Mouse (Mus musculus) brain, embryonic 14.5 days (tissue): ENCODE data around the gene Slc13a4.

Source experiments
- CTCF ChIP-seq: fragments of 200-500 bp; IDR thresholded peaks from 2 replicates; pipeline ENCODE4 v1.5.1; 2012; ENCODE audit warnings: inconsistent platforms, mild to moderate bottlenecking, moderate library complexity, borderline replicate concordance; ENCODE audit not compliant: insufficient read depth, insufficient read length; ENCODE audit errors: extremely low read depth
- POLR2A ChIP-seq: fragments of 200-500 bp; IDR thresholded peaks from 2 replicates; pipeline ENCODE4 v1.6.1; 2012; ENCODE audit warnings: mild to moderate bottlenecking, inconsistent platforms, borderline replicate concordance; ENCODE audit not compliant: poor library complexity, insufficient read depth, insufficient read length, severe bottlenecking; ENCODE audit errors: extremely low read depth

- TF ChIP-seq CTCF (no peak), POLR2A (no peak)
Measured at GRCm38 (mm10) chr6:35330834-35331233, 22.9 kb upstream of the Slc13a4 start.
